Mouse (Mus musculus): ENCODE measurements around the gene Nhlrc2. TPM values are rescaled to one million over a fixed set of nuclear protein-coding genes. Genes with fewer than 3 reads are reported as not detected.

Nhlrc2 gene
- total RNA-seq, 2 experiments from 2014 or later = 3.8 to 6.1 TPM

DNA sequence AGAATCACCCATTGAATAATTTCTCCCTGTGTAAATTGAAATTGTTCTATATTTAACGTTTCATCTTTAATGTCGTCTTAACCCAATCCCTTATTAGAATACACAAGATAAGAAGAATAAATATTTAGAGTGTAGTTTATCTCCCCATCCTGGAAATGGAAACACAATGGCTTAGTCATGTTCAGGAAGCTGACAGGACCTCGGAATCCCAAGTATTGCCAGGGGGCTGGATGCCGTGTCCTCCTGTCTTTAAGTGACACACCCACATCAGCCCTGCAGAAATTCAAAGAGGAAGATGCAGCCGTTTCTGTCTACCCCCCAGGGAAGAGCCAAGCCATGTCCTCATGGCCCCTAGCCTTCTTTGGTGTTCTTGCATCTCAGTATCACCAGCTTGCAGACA lies 60.9 kb downstream of the Nhlrc2 start:
- no peak for ATAC-seq (replicated peaks; ENCODE audit: low FRiP score, poor library complexity, severe bottlenecking)

DNA sequence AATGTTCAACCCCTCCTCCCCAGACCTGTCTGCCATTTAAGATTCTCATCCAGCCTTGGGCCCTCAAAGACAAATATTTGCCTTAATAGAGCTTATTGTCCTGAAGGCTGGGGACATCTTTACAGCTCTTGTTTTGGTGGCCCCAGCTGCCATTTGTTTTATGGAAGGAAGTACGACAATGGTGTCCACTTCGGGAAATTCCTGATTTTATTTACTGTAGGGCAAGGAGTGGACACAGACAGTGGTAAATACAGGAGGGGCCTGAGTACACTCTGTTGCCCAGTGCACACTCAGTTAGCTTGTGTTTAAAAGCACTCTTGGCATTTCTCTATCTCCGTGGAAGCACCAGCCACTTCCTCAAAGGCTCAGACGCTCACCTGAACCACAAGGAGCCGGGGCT lies 66.1 kb downstream of the Nhlrc2 start:
- ATAC-seq (replicated peaks; ENCODE audit: low FRiP score, poor library complexity, severe bottlenecking) = no peak

DNA sequence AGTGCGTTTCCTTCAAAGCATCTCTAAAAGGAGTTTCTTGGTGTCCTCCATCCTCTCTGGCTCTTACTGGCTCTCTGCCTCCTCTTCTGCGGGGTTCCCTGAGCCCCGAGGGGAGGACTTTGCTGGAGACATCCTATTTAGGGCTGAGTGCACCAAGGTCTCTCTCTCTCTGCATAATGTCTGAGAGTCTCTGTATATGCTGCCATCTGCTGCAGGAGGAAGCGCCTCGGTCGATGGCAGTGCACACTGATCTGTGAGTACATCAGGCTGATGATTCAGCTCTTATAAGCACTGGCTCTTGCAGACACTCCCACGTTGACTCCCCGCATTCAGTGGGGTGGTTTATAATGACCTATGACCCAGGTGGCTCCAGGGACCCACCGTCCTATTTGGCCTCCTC lies 70.8 kb downstream of the Nhlrc2 start:
- ATAC-seq (replicated peaks; ENCODE audit: low FRiP score, poor library complexity, severe bottlenecking) = no peak

DNA sequence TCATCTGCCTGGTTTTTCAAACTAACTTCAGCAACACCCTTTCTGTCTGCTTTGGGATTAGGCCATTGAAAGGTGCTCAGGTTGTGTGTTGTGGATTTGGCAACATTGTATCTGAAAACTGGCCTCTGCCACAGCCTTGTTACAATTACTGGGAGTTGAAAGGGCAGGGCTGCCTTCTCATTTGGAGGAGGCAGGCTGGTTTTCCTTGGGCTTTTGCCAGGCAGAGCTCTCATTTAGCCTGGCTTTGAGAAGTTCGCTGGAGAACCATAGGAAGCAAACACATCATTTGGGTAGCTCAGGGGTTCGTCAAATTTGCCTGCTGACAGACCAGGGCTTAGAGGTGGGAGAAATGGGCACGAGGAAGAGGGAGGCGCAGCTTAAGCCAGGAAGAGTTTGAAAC lies 71.5 kb downstream of the Nhlrc2 start:
- no peak for ATAC-seq (replicated peaks; ENCODE audit: low FRiP score, poor library complexity, severe bottlenecking)

DNA sequence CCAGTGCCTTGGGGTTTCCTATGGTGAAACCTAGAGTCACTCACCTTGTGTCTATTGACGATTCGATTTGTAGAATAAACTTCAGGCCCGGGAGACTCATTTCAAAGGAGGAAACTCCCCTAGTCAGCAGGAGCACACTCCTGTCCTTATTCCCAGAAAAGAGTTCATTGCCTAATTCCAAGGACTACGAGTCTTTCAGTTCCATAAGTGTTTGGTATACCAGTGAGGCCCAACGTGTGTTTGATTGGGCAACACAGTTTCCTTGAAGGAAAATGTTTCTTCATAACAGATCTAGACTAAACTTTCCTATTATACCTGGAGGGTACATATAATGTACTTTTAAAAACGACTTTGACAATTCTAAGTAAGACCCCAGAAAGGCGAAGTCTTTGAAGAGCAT lies 73.8 kb downstream of the Nhlrc2 start:
- ATAC-seq (replicated peaks; ENCODE audit: low FRiP score, poor library complexity, severe bottlenecking) = no peak

DNA sequence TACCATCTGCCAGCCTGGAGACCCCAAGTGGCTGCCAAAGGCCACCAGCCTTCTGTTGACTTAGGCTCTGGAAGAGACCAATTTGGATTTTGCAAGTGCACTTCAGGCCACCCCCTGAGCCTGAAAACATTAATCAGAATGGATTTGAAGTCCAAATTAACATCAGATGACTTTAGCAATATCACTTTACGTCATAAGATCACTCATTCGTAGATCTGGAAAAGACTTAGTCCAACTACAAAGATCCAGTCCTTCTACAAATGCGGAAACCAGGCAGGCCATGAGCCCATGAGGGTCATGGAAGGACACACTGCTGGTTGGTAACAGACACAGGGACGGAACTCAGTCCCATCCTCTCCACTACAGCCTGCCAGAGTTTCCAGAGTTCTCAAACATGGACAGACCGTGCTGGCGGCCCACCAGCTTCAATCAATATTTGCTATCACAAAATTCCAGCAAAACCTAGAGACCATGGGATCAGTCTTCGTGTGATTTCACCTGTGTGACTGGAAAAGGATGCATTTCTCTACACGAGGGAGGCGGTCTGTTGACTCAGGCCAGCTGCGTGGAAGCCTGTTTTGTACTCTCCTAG lies 79.9 kb downstream of the Nhlrc2 start:
- ATAC-seq (replicated peaks; ENCODE audit: low FRiP score, poor library complexity, severe bottlenecking) = no peak

DNA sequence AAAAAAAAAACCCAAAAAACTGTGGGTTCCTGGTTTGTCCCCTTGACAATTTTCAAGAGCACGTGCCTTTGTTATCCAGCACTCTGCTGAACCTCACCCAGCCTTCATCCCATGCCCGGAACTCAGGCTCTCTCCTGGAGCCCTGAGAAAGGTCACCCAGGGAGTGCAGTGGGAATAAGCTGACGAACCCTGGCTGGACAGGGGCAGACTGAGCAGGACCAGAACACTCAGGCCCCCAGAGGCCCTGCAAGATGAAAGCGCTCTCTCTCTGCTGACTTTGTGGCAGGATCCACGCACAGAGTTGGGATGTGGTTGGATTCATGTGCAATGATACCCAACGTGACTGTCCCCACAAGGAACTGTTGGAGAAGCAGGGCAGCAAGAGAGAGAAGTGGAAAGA lies 81.6 kb downstream of the Nhlrc2 start:
- ATAC-seq (replicated peaks; ENCODE audit: low FRiP score, poor library complexity, severe bottlenecking) = no peak

DNA sequence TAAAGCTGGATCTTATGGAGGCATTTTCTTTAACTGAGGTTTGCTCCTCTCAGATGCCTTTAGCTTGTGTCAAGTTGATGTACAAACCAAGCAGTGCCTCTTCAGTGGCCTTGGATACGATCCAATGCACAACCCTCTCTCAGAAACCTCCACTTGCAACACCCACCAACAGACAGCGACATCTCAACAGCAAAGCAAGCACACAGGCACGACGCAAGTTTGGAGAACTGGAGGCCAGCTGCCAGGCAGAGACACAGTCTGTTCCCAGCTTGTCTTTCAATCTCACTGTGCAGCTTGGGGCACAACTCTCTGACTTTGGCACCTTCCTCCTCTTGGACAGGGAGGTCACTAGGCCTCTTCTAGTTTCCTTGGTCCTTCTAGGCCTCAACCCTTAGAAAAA lies 83.0 kb downstream of the Nhlrc2 start:
- no peak for ATAC-seq (replicated peaks; ENCODE audit: low FRiP score, poor library complexity, severe bottlenecking)

DNA sequence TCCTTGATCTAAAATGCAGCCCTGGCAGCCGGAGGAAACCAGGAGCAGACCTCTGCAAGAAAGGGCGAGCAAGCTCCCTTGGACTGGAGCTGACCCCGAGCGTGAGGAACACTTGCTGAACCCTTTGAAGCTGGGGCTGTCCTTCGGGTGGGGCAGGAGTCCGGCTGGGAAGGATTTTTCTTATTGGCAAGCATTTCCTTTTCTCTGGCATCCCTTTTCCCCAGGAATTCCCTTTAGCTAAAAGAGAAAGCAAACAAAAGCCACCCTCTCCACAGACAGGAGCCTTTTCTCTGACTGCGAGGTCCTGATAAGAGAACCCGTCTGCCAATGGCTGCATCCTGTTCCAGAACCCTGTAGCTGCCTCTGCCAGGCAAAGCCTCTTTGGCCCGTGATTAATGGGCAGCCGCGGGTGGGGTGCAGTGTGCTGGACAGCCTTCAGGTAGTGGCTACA lies 83.4 kb downstream of the Nhlrc2 start:
- ATAC-seq (replicated peaks; ENCODE audit: low FRiP score, poor library complexity, severe bottlenecking) = no peak

DNA sequence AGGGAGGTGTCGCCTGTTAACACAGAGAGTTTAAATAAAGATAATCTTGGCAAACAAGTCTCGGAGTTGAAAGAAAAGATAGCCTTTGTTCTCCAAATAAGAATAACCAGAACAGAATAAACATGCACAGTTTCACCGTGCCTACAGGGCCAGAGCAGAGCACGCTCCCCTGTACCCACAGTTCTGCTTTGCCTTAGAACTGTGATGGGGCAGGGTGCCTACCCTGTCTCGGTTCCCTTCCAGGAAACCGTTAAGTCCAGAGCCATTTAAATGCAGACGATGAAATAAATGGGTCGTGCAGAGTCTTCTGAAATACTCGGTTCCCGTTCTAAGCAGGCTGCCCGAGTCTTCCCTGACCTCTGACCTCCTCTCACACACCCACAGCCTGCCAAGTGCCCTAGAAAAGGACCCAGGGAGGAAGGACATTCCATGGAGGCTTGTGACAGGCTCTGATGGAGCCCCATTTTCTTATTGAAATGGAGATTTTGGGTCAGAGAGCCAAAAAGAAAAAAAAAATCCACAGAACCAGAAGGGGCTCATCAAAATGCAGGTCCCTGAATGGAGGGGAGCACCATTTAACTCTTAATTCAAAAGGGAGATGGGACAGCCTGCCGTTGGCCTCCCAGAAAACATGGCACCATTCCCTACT lies 89.1 kb downstream of the Nhlrc2 start:
- ATAC-seq (replicated peaks; ENCODE audit: low FRiP score, poor library complexity, severe bottlenecking) = no peak

DNA sequence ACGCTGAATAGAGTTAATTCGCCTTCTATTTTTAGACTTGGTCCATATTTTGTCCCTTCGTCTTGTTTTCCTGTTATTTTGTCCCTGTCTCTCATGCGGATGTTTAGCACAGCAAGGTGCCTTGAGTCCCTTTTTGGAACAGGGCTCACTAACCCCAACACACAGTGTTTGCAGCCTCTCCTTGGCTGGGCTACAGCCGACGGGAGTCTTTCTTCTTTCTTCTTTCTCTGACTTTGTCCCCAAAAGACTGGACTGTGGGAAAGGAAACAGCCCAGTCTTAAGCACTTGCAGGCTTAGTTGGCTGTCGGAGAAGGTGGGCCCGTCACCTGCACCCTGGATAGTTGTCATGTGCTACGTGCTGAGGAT lies 89.6 kb downstream of the Nhlrc2 start:
- ATAC-seq (replicated peaks; ENCODE audit: low FRiP score, poor library complexity, severe bottlenecking) = no peak

DNA sequence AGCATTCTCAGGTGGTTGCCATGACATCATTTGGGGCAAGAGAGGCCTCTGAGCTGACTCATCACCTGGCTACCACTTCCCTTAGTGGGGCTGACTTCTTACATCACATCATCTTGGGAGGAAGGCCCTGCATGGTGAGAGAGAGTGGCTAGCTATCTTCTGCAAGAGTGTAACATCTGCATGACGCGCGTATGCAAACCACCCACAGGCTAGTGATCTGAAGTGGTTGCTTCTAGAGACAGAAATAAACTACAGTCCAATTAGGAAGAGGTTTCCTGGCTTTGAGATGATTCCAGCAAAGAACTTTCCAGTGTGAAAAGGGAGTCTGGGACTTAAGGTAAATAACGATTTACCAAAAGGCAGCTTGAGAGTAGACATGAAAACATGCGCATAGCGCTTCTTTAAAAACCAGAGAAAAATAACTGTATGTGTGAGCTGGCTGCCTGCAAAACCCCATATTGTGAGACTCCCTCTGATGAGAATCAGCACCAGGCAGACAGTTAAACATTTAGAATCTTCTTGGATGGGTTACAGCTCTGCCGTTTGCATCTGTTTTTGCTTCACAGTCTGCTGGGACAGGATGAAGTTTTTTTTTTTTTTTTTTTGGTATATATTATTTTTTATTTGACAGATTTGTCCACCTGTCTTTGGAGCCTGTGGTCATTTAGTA lies 99.5 kb downstream of the Nhlrc2 start:
- ATAC-seq (replicated peaks; ENCODE audit: low FRiP score, poor library complexity, severe bottlenecking) = no peak

DNA sequence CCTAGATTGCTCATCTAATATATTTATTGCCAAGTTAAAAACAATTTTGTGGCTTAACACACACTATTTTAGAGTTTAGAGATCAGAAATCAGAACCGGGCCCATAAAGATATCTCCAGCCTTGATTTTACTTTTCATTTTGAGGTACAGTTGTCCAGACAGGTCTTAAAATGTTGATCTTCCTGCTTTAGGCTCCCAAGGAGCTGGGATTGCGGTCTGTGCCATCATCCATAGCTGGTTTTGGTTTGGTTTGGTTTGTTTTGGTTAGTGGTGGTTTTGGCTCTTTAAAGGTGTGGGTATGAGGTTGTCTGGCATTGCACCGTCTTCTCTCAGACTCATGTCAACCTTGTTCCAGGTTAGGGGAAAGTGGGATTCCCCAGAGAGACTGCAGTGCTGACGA lies 103.2 kb downstream of the Nhlrc2 start:
- no peak for ATAC-seq (replicated peaks; ENCODE audit: low FRiP score, poor library complexity, severe bottlenecking)

DNA sequence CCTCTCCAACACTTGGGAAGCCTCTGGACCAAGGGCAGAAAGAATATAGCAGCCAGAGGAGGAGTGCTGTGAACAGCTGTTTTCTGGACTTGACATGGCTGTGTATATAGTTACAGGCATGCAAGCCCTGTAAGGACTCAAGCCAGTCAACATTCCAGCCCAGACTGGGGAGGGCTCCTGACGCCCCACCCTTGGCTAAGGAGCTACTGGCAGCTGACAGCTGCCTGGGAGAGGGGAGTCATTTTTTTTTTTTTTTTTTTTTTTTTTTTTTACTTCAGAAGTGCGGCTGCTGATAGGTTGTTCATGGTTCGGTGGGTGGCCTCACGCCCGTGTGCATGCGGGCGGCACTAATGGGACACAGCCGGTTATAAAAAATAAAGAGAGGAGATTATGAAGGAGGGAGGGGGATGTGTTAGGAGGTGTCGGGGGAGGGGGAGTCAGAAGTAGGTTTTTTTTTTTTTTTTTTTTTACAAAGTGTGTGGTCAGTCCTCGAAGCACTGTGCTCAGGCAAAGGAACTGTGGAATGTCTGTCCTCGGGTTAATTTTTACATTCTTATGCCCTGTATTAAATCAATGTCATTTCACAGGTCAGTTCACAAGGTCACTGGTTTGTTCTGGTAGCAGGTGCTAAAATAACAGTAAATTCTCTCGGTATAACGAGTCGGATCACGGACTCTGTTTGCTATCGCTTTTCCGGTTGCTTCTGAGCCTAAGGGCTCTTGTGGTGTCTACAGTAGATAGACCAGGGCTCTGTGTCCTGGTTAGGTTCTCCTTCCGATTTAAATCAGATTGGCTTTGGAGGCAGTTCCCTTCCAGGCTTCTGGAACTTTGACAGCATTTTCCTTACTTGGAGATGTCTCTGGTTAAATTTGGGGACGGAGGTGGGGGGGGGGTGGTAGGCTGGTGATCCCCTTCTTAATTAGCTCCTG lies 104.2 kb downstream of the Nhlrc2 start:
- no peak for ATAC-seq (replicated peaks; ENCODE audit: low FRiP score, poor library complexity, severe bottlenecking)

Other genes starting within 250 kb of the Nhlrc2 start
- gene Nrap, start 158.2 kb upstream of the Nhlrc2 start, total RNA-seq (2015; ENCODE audit: low replicate concordance) = not detected in 2 replicates
- 0.51 TPM in 1 of 2 replicates, not detected in the other for gene Nrap, start 158.2 kb upstream of the Nhlrc2 start, total RNA-seq (2017; ENCODE audit: low replicate concordance)
- 14.8 and 17.6 TPM in 2 replicates for gene Casp7, start 151.1 kb upstream of the Nhlrc2 start, total RNA-seq (2015; ENCODE audit: low replicate concordance)
- 15.0 and 17.6 TPM in 2 replicates for gene Casp7, start 151.1 kb upstream of the Nhlrc2 start, total RNA-seq (2017; ENCODE audit: low replicate concordance)
- gene Plekhs1, start 86.6 kb upstream of the Nhlrc2 start, total RNA-seq (2015; ENCODE audit: low replicate concordance) = not detected in 2 replicates
- gene Plekhs1, start 86.6 kb upstream of the Nhlrc2 start, total RNA-seq (2017; ENCODE audit: low replicate concordance) = 0.28 TPM in 1 of 2 replicates, not detected in the other
- 23.4 and 27.3 TPM in 2 replicates for gene Dclre1a, start within 50 bp of the Nhlrc2 start, total RNA-seq (2015; ENCODE audit: low replicate concordance)
- 13.5 and 16.2 TPM in 2 replicates for gene Dclre1a, start within 50 bp of the Nhlrc2 start, total RNA-seq (2017; ENCODE audit: low replicate concordance)
- not detected in 2 replicates for gene Adrb1, start 173.9 kb downstream of the Nhlrc2 start, total RNA-seq (2015; ENCODE audit: low replicate concordance)
- gene Adrb1, start 173.9 kb downstream of the Nhlrc2 start, total RNA-seq (2017; ENCODE audit: low replicate concordance) = not detected in 2 replicates

Data from erythroblast, adult 5-6 weeks (primary cell).